Mouse (Mus musculus) kidney, embryonic 14.5 days (tissue): ENCODE measurements at regions not wholly inside any gene's neighbourhood (a gene's known extent, or its start where the extent isn't known, plus 50 kb on each side); places are given as distances from the start of the nearest gene placed in this dataset.

Experiments
- ATAC-seq: fragments of 200-750 bp; cut with Nextera tagmentation; 2 replicates; pipeline ENCODE4 v1.8.0; 2017; ENCODE audit warnings: moderate number of reproducible peaks, mild to moderate bottlenecking, moderate TSS enrichment, moderate library complexity; ENCODE audit not compliant: low FRiP score, low TSS enrichment
- H3K27ac ChIP-seq: fragments of 300-500 bp; sonication (generic); 2 replicates; pipeline ENCODE4 v1.5.1; 2014; ENCODE audit warnings: low read depth, mild to moderate bottlenecking, low read length, moderate library complexity, mixed read lengths
- H3K27me3 ChIP-seq: fragments of 300-500 bp; sonication (generic); 2 replicates; pipeline ENCODE4 v1.6.1; 2014; ENCODE audit warnings: mild to moderate bottlenecking, low read length; ENCODE audit not compliant: control insufficient read depth, insufficient read depth
- H3K36me3 ChIP-seq: fragments of 300-500 bp; sonication (generic); 2 replicates; pipeline ENCODE4 v1.6.1; 2014; ENCODE audit warnings: low read length, mixed read lengths; ENCODE audit not compliant: control insufficient read depth, insufficient read depth
- H3K4me1 ChIP-seq: fragments of 300-500 bp; sonication (generic); 2 replicates; pipeline ENCODE4 v1.6.1; 2014; ENCODE audit warnings: low read length, mixed read lengths; ENCODE audit not compliant: control insufficient read depth, insufficient read depth
- H3K4me2 ChIP-seq: fragments of 300-500 bp; sonication (generic); replicated peaks from 2 replicates; pipeline ENCODE4 v1.6.1; 2014; ENCODE audit warnings: low read depth, mild to moderate bottlenecking, low read length
- H3K4me3 ChIP-seq: fragments of 300-500 bp; sonication (generic); 2 replicates; pipeline ENCODE4 v1.5.1; 2014; ENCODE audit warnings: mild to moderate bottlenecking, low read length
- H3K9ac ChIP-seq: fragments of 300-500 bp; sonication (generic); 2 replicates; pipeline ENCODE4 v1.6.1; 2014; ENCODE audit warnings: low read depth, mild to moderate bottlenecking, low read length, moderate library complexity
- H3K9me3 ChIP-seq: fragments of 300-500 bp; sonication (generic); 2 replicates; pipeline ENCODE4 v1.6.1; 2016; ENCODE audit warnings: low read length; ENCODE audit not compliant: control insufficient read depth
- WGBS: fragments of 180-500 bp; shearing (Covaris S2); extraction: QIAGEN DNeasy Blood & Tissue Kit; methylation state at CpG from one replicate; pipeline ENCODE4 v1.1.7; 2014; 5-methylcytosine and 5-hydroxymethylcytosine counted together

DNA sequence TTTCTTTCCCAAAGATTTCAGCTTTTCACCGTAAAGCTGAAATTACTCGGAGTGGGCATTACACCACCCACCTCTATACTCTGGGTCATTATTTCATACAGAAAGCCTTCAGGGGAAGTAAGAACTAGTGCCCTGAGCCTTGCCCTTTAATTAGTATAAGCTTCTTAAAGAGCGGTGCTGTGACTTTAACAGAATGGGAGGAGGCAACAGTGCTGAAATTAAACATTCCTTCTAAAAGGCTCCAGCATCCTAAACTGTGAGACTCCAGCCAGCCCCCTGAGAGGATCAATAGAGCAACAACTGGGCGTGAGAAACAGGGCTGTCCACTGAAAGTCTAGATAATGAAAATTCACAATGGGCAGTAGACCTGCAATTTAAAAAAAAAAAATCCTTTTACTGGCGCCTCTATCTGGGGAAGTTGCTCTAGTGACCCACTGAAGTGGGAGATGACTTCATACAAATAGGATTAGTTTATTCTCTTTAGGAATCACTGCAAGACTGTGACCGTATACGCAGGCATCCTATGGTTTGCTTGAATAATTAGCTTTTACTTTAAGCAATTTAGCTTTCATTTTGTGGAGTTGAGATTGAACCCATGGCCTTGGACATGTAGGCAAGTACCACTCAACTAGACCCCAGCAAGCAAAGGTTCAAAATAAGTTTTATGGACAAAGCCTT is 233.9 kb downstream of the Ube2cbp start:
- Histone ChIP-seq H3K4me2 (no peak overlapping the region), H3K4me3 (no peak overlapping the region), H3K9me3 (no peaks in the 10 kb centered on the region), H3K27ac (no peak overlapping the region), H3K27me3 (no peaks in the 10 kb centered on the region), H3K36me3 (no peaks in the 10 kb centered on the region), H3K4me1 (no peaks in the 10 kb centered on the region), H3K9ac (no peak overlapping the region)
- ATAC-seq: no peak
- WGBS: 64% methylated on average over 7 of the region's 7 CpGs

DNA sequence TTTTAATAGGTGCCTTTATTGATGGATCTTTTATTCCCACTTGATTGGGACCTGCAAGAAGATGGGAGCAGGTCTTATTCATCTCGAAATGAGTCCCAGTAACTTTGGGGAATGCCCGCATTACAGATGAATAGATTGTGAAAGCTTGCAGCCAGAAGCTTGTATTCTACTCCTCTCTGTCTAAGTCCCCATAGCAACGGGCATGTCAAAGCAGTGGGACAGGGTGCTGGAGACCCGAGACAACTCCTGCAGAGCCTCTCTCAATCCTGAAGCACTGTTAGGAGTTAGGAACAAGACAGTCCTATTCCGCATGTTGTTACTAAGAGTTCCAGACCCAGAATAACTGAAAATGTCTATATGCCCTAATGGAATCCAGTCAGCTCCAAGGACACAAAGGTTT is 233.1 kb downstream of the Ube2cbp start:
- Histone ChIP-seq H3K4me2 (no peak overlapping the region), H3K4me1 (no peaks in the 10 kb centered on the region), H3K9me3 (peaks cover 3% of the 10 kb centered on the region; the same call in 1 of the 2 replicates), H3K4me3 (no peak overlapping the region), H3K9ac (no peak overlapping the region), H3K27me3 (no peaks in the 10 kb centered on the region), H3K36me3 (no peaks in the 10 kb centered on the region), H3K27ac (no peak overlapping the region)
- WGBS: 79% methylated on average over 5 of the region's 5 CpGs
- ATAC-seq: no peak

DNA sequence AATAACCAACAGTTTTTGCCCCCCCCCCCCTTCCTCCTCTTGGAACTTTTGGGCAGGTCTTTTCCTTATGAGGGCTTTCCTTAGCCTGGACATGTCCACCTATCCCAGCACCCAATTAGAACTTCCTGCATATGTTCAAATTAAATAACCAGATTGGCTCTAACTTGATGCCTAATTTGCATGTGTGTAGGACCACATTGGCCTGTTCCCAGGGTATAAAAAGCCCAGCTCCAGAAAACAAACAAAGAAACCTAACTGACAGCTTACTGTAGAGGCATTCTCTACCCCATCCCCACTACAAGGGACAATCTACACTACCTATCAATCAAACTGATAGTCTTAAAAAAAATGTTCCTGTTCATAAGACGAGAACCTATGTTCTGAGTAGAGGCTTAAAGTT is 232.6 kb downstream of the Ube2cbp start:
- ATAC-seq: no peak
- Histone ChIP-seq H3K4me2 (no peak overlapping the region), H3K4me1 (no peaks in the 10 kb centered on the region), H3K36me3 (no peaks in the 10 kb centered on the region), H3K9ac (no peak overlapping the region), H3K4me3 (no peak overlapping the region), H3K9me3 (peaks cover 3% of the 10 kb centered on the region; the same call in 1 of the 2 replicates), H3K27ac (no peak overlapping the region), H3K27me3 (no peaks in the 10 kb centered on the region)
- 85% methylated on average over 1 of the region's 1 CpGs for WGBS

DNA sequence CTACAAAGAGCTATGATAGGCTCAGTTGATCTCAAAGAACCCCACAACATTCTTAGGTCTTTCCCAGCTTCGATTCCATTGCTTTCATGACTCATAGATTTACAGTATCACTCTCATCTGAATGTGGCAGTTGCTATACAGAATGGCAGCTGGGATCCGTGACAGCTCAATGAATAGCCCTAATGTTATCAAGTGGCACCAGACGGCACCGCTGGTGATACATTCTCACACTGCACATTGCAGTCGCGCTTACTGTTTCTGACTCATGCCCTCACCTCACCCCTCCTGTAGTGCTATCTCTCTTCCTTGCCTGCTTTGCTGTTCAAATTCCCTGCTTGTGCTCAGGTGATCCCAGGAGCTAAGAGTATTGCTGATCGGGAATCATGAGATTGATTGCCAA is 231.0 kb downstream of the Ube2cbp start:
- Histone ChIP-seq H3K36me3 (no peaks in the 10 kb centered on the region), H3K4me2 (no peak overlapping the region), H3K27me3 (no peaks in the 10 kb centered on the region), H3K4me1 (no peaks in the 10 kb centered on the region), H3K27ac (no peak overlapping the region), H3K9me3 (peaks cover 3% of the 10 kb centered on the region; the same call in 1 of the 2 replicates), H3K9ac (no peak overlapping the region), H3K4me3 (no peak overlapping the region)
- ATAC-seq: no peak
- 87% methylated on average over 7 of the region's 7 CpGs for WGBS

DNA sequence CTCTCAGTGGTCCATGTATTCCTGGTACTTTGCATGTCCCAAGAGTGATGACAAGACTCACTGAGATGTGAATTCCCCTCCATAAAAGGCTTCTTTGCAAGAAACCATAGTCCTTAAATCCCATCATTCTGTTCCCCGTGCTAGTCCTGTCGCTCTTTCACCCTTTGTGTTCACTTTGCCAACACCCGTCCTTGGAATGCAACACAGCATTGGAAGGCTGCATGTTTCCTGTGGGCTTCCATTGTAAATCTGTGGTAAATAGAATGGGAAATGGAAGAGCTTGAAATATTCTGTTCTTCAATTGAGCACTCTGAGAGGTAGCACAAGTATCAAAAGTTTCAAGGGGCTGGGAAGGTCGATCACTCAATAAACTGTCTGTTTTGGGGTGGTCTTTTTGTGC is 226.1 kb downstream of the Ube2cbp start:
- no peaks in the 10 kb centered on the region for H3K36me3 ChIP-seq
- H3K27me3 ChIP-seq: no peaks in the 10 kb centered on the region
- no peaks in the 10 kb centered on the region for H3K4me1 ChIP-seq
- peaks cover 3% of the 10 kb centered on the region; the same call in 1 of the 2 replicates for H3K9me3 ChIP-seq
- no peak overlapping the region for H3K27ac ChIP-seq
- H3K9ac ChIP-seq: no peak overlapping the region
- ATAC-seq: no peak
- no peak overlapping the region for H3K4me3 ChIP-seq
- 85% methylated on average over 4 of the region's 4 CpGs for WGBS
- H3K4me2 ChIP-seq: no peak overlapping the region

DNA sequence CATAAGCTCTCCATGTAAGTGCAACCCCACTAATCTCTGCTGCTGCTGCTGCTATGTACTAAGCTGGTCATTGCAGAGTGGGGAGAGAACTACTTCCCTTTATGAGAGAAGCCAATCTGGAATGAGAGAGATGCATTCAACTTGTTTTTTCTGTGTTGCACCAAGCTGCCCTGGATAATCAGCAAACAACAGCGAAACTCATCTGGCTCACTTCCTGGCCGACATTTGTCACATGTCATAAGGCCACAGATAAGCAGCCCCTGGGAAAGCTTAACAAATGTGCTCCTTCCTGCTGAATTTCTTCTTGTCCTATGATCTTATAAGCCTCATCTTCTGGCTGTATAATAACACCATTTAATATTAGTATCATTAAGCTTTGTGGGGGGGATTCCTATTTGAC is 224.5 kb downstream of the Ube2cbp start:
- H3K4me3 ChIP-seq: no peak overlapping the region
- no peak overlapping the region for H3K9ac ChIP-seq
- no peak overlapping the region for H3K27ac ChIP-seq
- H3K36me3 ChIP-seq: no peaks in the 10 kb centered on the region
- peaks cover 3% of the 10 kb centered on the region; the same call in 1 of the 2 replicates for H3K9me3 ChIP-seq
- H3K4me1 ChIP-seq: no peaks in the 10 kb centered on the region
- 63% methylated on average over 2 of the region's 2 CpGs for WGBS
- H3K27me3 ChIP-seq: no peaks in the 10 kb centered on the region
- no peak for ATAC-seq
- no peak overlapping the region for H3K4me2 ChIP-seq

DNA sequence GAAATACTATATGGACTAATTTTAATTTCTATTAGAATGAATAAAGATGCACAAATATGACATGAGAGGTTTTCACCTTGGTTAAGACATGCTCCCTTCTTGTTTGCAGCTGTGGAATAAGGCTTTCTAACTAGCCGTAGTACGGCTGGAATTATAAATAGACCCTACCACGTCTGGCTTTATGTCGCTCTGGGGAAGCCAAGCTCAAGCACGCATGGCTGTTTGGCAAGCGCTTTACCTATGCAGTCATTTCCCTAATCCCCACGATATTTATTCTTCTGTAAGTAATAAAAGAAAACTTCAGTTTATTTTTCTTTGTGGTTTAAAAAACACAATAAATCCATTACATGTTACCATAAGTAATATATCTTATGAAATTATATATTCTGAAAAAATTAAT is 223.9 kb downstream of the Ube2cbp start:
- Histone ChIP-seq H3K27me3 (no peaks in the 10 kb centered on the region), H3K4me1 (no peaks in the 10 kb centered on the region), H3K4me2 (no peak overlapping the region), H3K4me3 (no peak overlapping the region), H3K9ac (no peak overlapping the region), H3K27ac (no peak overlapping the region), H3K36me3 (no peaks in the 10 kb centered on the region), H3K9me3 (peaks cover 3% of the 10 kb centered on the region; the same call in 1 of the 2 replicates)
- WGBS: 75% methylated on average over 7 of the region's 7 CpGs
- ATAC-seq: no peak

DNA sequence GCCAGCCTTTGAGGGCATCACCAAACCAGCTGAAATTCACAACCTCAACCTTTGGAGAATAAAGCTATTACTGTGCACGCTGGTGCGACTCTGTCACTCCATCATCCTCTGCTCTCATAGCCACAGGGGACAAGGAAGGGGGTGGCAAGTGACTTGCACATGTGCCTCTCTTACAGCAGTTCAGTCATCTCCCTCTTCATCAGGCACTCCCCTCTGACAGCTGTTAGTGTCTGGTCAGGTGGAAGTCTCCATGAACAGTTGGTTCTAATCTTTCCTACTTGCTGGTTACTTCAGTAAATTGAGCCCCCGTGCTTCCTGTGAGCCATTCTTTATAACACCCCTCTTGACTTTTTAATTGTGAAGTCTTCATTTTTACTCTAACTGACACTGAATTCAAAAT is 214.6 kb downstream of the Ube2cbp start:
- Histone ChIP-seq H3K9me3 (no peaks in the 10 kb centered on the region), H3K9ac (no peak overlapping the region), H3K4me3 (no peak overlapping the region), H3K4me1 (no peaks in the 10 kb centered on the region), H3K4me2 (no peak overlapping the region), H3K27me3 (no peaks in the 10 kb centered on the region), H3K27ac (no peak overlapping the region), H3K36me3 (no peaks in the 10 kb centered on the region)
- WGBS: 78% methylated on average over 3 of the region's 3 CpGs
- ATAC-seq: no peak

DNA sequence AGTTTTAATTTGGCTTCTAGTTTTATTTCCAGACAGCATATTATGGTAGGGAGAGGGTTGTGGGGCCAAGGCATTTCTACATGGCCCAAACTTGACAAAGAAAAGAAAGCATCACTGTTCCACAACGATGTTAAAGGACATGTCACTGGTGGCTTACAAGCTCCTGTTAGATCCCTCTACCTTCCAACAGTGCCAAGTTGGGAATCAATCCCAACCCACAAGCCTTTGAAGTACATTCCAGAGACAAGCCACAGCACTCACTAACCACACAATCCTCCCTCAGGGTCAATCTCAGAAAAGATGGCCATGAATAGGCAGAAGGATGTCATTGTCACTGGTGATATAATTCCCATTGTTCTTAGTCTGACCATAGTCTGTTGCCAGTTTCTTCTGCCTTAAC is 213.4 kb downstream of the Ube2cbp start:
- no peak overlapping the region for H3K4me2 ChIP-seq
- H3K4me3 ChIP-seq: no peak overlapping the region
- H3K27me3 ChIP-seq: no peaks in the 10 kb centered on the region
- 94% methylated on average over 1 of the region's 1 CpGs for WGBS
- ATAC-seq: no peak
- H3K36me3 ChIP-seq: no peaks in the 10 kb centered on the region
- H3K4me1 ChIP-seq: no peaks in the 10 kb centered on the region
- no peak overlapping the region for H3K27ac ChIP-seq
- no peaks in the 10 kb centered on the region for H3K9me3 ChIP-seq
- no peak overlapping the region for H3K9ac ChIP-seq
